Mouse (Mus musculus) cerebellum, adult 18-20 months (tissue): ENCODE measurements around the gene Tmem38a.

Experiments
- DNase-seq, 2 experiments: peaks; one replicate each; pipeline ENCODE4 v3.0.0; 2021

Gene Tmem38a

GRCm38 (mm10) chr8:72587806-72588205 is 16.0 kb downstream of the Tmem38a start:
- peak; percentile 38 to 55 for DNase-seq

GRCm38 (mm10) chr8:72588865-72589264 is 17.0 kb downstream of the Tmem38a start:
- DNase-seq = no peak

- DNase-seq = no peak
These were observed 17.4 kb downstream of the Tmem38a start for GRCm38 (mm10) chr8:72589286-72589685.

DNA sequence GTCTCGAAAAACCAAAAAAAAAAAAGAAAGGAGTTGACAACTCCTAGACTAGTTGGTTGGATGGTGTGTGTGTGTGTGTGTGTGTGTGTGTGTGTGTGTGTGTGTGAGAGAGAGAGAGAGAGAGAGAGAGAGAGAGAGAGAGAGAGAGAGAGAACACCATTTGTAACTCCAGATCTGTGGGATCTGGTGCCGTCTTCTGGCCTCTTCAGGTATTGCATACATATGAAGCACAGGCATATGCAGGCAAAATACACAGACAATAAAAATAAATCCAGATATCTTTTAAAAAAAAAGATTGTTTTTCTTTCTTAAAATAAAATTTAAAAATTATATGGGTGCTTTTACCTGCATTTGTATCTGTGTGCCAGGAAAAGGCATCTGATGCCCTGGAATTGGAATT is 18.3 kb downstream of the Tmem38a start:
- DNase-seq = peak in 1 of 2 experiments; percentile 31
